Mouse (Mus musculus): ENCODE data around the gene Dlat.

GRCm38 (mm10) chr9:50696851-50697705, 37.5 kb upstream of the Dlat start:
- TF ChIP-seq GATA1 (IDR thresholded peaks at IDR 0.05; ENCODE audit: low read length) = no peak
- TF ChIP-seq TAL1 (IDR thresholded peaks at IDR 0.05; ENCODE audit: low read length) = no peak

All from erythroblast, embryonic 14.5 days (primary cell).